Mouse (Mus musculus): ENCODE results near the gene Nup54. TPM values are rescaled to one million over a fixed set of nuclear protein-coding genes. Genes with fewer than 3 reads are reported as not detected.

The Nup54 gene
- total RNA-seq, 4 experiments from 2014 or later = 23.5 to 36.6 (median 26.6) TPM

GRCm38 (mm10) chr5:92372605-92373004 is 62.4 kb downstream of the Nup54 start:
- DNase-seq = no peak

DNA sequence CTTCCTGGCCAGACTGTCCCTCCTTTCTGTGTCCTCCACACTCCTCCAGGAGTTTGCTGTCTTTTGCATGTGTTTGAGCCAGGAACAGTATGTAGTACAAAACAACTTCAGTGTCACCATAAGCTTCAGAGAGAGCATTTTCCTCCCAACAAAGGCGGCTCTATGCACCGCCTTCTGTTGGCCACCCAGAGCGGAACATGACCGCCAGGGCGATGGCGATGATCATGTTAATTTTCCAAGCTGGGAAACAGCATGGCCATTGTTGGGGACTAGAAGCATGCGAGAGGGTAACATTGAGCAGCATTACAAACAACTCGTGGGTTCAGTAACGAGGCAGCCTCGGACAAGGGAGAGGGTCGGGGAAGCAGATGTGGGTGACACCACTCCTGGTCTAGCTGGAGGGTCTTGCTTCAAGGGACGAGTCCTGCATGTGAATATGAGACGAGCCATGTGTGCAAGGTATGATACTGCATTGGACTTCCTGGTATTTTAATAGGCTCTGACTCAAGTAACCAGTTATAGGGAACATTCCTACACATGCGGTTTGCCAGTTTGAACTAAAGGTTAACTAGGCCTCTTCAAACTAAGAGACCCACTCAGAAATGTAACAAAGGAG is 63.5 kb downstream of the Nup54 start:
- no peak for DNase-seq

- no peak for DNase-seq
These were observed 64.1 kb downstream of the Nup54 start for GRCm38 (mm10) chr5:92370891-92371290.

GRCm38 (mm10) chr5:92370392-92370791 is 64.6 kb downstream of the Nup54 start:
- DNase-seq = no peak

DNA sequence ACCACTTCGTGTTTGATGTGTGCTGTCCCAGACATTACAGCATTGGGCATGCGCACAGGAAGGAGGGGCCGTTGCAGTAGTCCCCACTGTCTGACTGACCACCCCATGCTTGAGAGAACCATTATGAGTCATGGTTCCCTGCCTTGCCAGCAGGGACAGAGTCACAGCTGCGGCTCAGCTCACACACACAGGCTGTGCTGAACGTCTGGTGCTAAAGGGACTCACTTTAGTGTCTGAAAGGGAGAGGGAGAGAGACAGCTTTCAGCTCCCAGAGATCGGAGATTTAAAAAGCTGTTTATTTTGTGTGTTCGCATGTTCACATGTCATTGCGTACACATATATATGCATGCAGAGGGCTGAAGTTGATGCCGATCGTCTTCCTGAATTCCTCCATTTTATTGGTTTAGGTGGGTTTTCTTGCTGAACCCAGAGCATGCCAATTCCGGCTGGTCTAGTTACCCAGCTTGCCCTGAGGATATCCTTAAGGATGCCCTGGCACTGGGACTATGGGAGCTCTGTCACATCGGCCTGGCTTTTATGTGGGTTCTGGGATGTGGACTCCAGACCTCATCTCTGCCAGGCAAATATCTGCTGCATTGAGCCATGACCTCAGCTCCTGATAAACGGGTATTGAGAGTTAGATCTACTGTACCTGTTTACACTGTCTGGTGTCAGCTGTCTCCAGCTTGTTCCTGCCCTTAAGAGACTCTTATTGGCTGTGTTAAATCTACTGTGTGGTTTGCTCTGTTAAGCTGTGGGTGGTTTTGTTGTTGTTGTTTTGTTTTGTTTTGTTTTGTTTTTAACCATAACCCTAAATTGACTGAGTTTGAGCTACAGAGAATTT is 65.6 kb downstream of the Nup54 start:
- no peak for DNase-seq

GRCm38 (mm10) chr5:92368392-92368791 is 66.6 kb downstream of the Nup54 start:
- no peak for DNase-seq

- DNase-seq = no peak
These were observed 68.5 kb downstream of the Nup54 start for GRCm38 (mm10) chr5:92366565-92366964.

Small RNA genes within 50 kb of the gene (microRNA-seq; reads per million reads assigned to microRNA genes)
- gene Mir6415 = 0 reads per million in 2 experiments

Other genes starting within 250 kb of the Nup54 start
- not detected for gene U90926, start 219.8 kb downstream of the Nup54 start, total RNA-seq (2022)
- gene Ppef2, start 178.9 kb downstream of the Nup54 start, total RNA-seq (2022) = under 1 TPM in 2 of 4 experiments, not detected in 2; 0.31 to 0.55 TPM
- gene Naaa, start 157.0 kb downstream of the Nup54 start, total RNA-seq (2022) = 10 to 100 TPM; 22.5 to 30.9 (median 26.2) TPM
- 10 to 100 TPM; 28.0 to 45.8 (median 35.1) TPM for gene Sdad1, start 124.7 kb downstream of the Nup54 start, total RNA-seq (2022)
- 1 to 10 TPM in 2 of 4 experiments, under 1 TPM in 2; 0.65 to 6.8 (median 1.1) TPM for gene Cxcl9, start 107.1 kb downstream of the Nup54 start, total RNA-seq (2022)
- gene Art3, start 103.4 kb downstream of the Nup54 start, total RNA-seq (2022) = 10 to 100 TPM; 38.9 to 87.1 (median 64.7) TPM
- gene Cxcl10, start 86.3 kb downstream of the Nup54 start, total RNA-seq (2022) = 1 to 10 TPM in 2 of 4 experiments, under 1 TPM in 2; 0.35 to 2.1 (median 1.1) TPM
- 10 to 100 TPM; 66.0 to 88.0 (median 76.6) TPM for gene Scarb2, start 71.6 kb upstream of the Nup54 start, total RNA-seq (2022)
- gene Fam47e, start 119.8 kb upstream of the Nup54 start, total RNA-seq (2022) = not detected
- gene Stbd1, start 167.8 kb upstream of the Nup54 start, total RNA-seq (2022) = 1 to 10 TPM; 4.8 to 6.1 (median 5.5) TPM
- gene Ccdc158, start 240.1 kb upstream of the Nup54 start, total RNA-seq (2022) = under 1 TPM; 0.26 to 0.71 (median 0.55) TPM
- gene Shroom3, start 248.2 kb upstream of the Nup54 start, total RNA-seq (2022) = 10 to 100 TPM in 3 of 4 experiments, 1 to 10 TPM in 1; 9.0 to 12.4 (median 10.8) TPM

Measured in adrenal gland, adult 8-10 months (tissue).